In the genomic region with DNA sequence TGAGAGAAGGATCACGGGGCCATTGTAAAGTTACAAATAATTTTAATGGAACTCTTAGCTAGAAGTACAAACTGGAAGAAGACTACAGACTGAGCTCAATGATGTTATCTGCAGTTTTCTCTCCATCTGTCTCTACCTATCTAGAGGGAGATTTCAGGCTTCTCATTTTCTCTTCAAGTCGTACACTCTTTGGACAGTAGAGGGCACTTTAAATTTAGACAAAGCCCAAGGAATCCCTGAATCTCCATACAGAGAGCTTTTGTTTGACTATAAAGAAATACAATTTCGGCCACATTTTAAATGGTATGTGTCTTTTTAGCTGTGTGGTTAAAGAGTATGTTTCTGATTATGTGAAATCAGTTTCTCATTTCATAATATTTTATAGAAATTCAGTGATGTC, we compare ENCODE assay signal across 9 mouse cellular contexts.
DNase-seq lines count a peak whose midpoint lies in the region; ATAC-seq and TF ChIP-seq lines count a peak whose summit lies in the region.
"Had no signal": no experiment of that assay in that cellular context is flagged by ENCODE, and none has a peak within 500 bp of the region (broad histone marks: within the 10 kb centered on the region; RNA-seq: fewer than 3 reads in every experiment).

No protein-coding gene starts in this region.

- peak; percentile 63 for TF ChIP-seq CTCF in intestine, postnatal 0 days (IDR thresholded peaks at IDR 0.05; ENCODE audit: low read depth)

- H3K4me1 ChIP-seq in hindbrain, embryonic 11.5 days (replicated peaks; ENCODE audit: control insufficient read depth, insufficient read depth, low read length) = no peaks in the 10 kb centered on the region
- H3K4me1 ChIP-seq in hindbrain, embryonic 12.5 days = peaks cover 12% of the 10 kb centered on the region
- H3K4me1 ChIP-seq in intestine, postnatal 0 days (replicated peaks; ENCODE audit: control insufficient read depth, insufficient read depth, low read length) = no peaks in the 10 kb centered on the region

- H3K4me3 ChIP-seq in hindbrain, embryonic 11.5 days (ENCODE audit: low read depth, low read length) = no peak overlapping the region
- no peak overlapping the region for H3K4me3 ChIP-seq in hindbrain, embryonic 12.5 days
- no peak overlapping the region for H3K4me3 ChIP-seq in intestine, postnatal 0 days (ENCODE audit: low read depth, low read length)
- H3K4me3 ChIP-seq: erythroblast, embryonic 14.5 days had no signal

- no peaks in the 10 kb centered on the region for H3K27me3 ChIP-seq in hindbrain, embryonic 11.5 days (ENCODE audit: control insufficient read depth, insufficient read depth, low read length)
- no peaks in the 10 kb centered on the region for H3K27me3 ChIP-seq in hindbrain, embryonic 12.5 days
- H3K27me3 ChIP-seq in intestine, postnatal 0 days (replicated peaks; ENCODE audit: control insufficient read depth, insufficient read depth, low read length) = no peaks in the 10 kb centered on the region

- ATAC-seq in hindbrain, embryonic 11.5 days (ENCODE audit: low FRiP score) = no peak
- ATAC-seq in hindbrain, embryonic 12.5 days (ENCODE audit: low FRiP score) = no peak
- ATAC-seq in intestine, postnatal 0 days = no peak

- no peak overlapping the region for H3K4me2 ChIP-seq in hindbrain, embryonic 11.5 days (replicated peaks; ENCODE audit: low read depth, low read length)
- no peak overlapping the region for H3K4me2 ChIP-seq in hindbrain, embryonic 12.5 days (replicated peaks)
- H3K4me2 ChIP-seq in intestine, postnatal 0 days (replicated peaks; ENCODE audit: low read depth) = no peak overlapping the region

- WGBS in hindbrain, embryonic 11.5 days = 24% methylated on average over 3 of the region's 3 CpGs
- 13% methylated on average over 3 of the region's 3 CpGs for WGBS in hindbrain, embryonic 12.5 days
- WGBS in intestine, postnatal 0 days = 15% methylated on average over 3 of the region's 3 CpGs

- no peak overlapping the region for H3K9ac ChIP-seq in hindbrain, embryonic 11.5 days (ENCODE audit: low read depth, low read length)
- no peak overlapping the region for H3K9ac ChIP-seq in hindbrain, embryonic 12.5 days
- H3K9ac ChIP-seq in intestine, postnatal 0 days (ENCODE audit: low read depth, low read length) = no peak overlapping the region

- no peaks in the 10 kb centered on the region for H3K36me3 ChIP-seq in hindbrain, embryonic 11.5 days (ENCODE audit: control insufficient read depth, insufficient read depth, low read length)
- H3K36me3 ChIP-seq in hindbrain, embryonic 12.5 days = no peaks in the 10 kb centered on the region
- no peaks in the 10 kb centered on the region for H3K36me3 ChIP-seq in intestine, postnatal 0 days (ENCODE audit: control insufficient read depth, insufficient read depth)

- H3K9me3 ChIP-seq in hindbrain, embryonic 11.5 days (ENCODE audit: control insufficient read depth, low read length) = no peaks in the 10 kb centered on the region
- no peaks in the 10 kb centered on the region for H3K9me3 ChIP-seq in hindbrain, embryonic 12.5 days (replicated peaks)
- H3K9me3 ChIP-seq in intestine, postnatal 0 days (ENCODE audit: control insufficient read depth) = no peaks in the 10 kb centered on the region

- no peak overlapping the region for H3K27ac ChIP-seq in hindbrain, embryonic 11.5 days (ENCODE audit: low read depth, low read length)
- no peak overlapping the region for H3K27ac ChIP-seq in hindbrain, embryonic 12.5 days
- no peak overlapping the region for H3K27ac ChIP-seq in intestine, postnatal 0 days (ENCODE audit: low read depth, low read length)

- peak; percentile 66 for DNase-seq in hindbrain, embryonic 11.5 days (ENCODE audit: low spot score)
- peak; percentile 76 for DNase-seq in 3T3-L1 (ENCODE audit: low read depth, low spot score)
- DNase-seq in R1 (ENCODE audit: low read depth, low spot score) = peak; percentile 49
- no peak for DNase-seq in urinary bladder, postnatal 10 days (ENCODE audit: low spot score)
- DNase-seq in adrenal gland, postnatal 10 days = no peak
- DNase-seq in kidney, adult 11 months = no peak

Comparison
In these comparisons a context has a peak if more than half of its experiments do, and no peak if none do; other contexts are left out.
1. DNase-seq: peak in hindbrain, embryonic 11.5 days (single experiment), 3T3-L1 (single experiment) and R1 (single experiment); none in urinary bladder, postnatal 10 days (single experiment), adrenal gland, postnatal 10 days (single experiment) and kidney, adult 11 months (single experiment).